Mouse (Mus musculus): Measurements from ENCODE around the gene Gss. TPM values are rescaled to one million over a fixed set of nuclear protein-coding genes. Genes with fewer than 3 reads are reported as not detected.
A peak's percentile ranks its signal among the peaks of the same experiment; 100 is the strongest.
"Not testable (repeated sequence)": the region's sequence is repeated elsewhere in the genome, so short reads cannot be mapped to it uniquely, and the experiment has no call there.

Gss gene
- total RNA-seq, 2 experiments from 2014 or later: 54.2 to 74.3 TPM

GRCm38 (mm10) chr2:155574700-155575099, 17.9 kb downstream of the Gss start:
- peak in 1 of 2 experiments; percentile 16 for DNase-seq

- no peak for DNase-seq
Observed at GRCm38 (mm10) chr2:155573996-155574395, 18.6 kb downstream of the Gss start.

- no peak for DNase-seq
Observed at GRCm38 (mm10) chr2:155573001-155573400, 19.6 kb downstream of the Gss start.

- no peak for DNase-seq
Observed at GRCm38 (mm10) chr2:155569223-155569807, 23.3 kb downstream of the Gss start.

- no peak for DNase-seq
Observed at GRCm38 (mm10) chr2:155567751-155568150, 24.9 kb downstream of the Gss start.

GRCm38 (mm10) chr2:155562934-155563333, 29.7 kb downstream of the Gss start:
- no peak for DNase-seq

GRCm38 (mm10) chr2:155562209-155562608, 30.4 kb downstream of the Gss start:
- no peak for DNase-seq

- DNase-seq: no peak
Observed at GRCm38 (mm10) chr2:155554426-155554985, 38.1 kb downstream of the Gss start.

- no peak for DNase-seq
Observed at GRCm38 (mm10) chr2:155552949-155553354, 39.7 kb downstream of the Gss start.

GRCm38 (mm10) chr2:155552336-155552735, 40.3 kb downstream of the Gss start:
- no peak for DNase-seq

GRCm38 (mm10) chr2:155546955-155547354, 45.7 kb downstream of the Gss start:
- no peak for DNase-seq

GRCm38 (mm10) chr2:155540822-155541458, 51.7 kb downstream of the Gss start:
- peak; percentile 74 to 77 for DNase-seq

GRCm38 (mm10) chr2:155539696-155540095, 52.9 kb downstream of the Gss start:
- no peak for DNase-seq

GRCm38 (mm10) chr2:155538463-155539057, 54.0 kb downstream of the Gss start:
- not testable (repeated sequence) for DNase-seq

GRCm38 (mm10) chr2:155537761-155538462, 54.7 kb downstream of the Gss start:
- DNase-seq: peak; percentile 11 to 26

GRCm38 (mm10) chr2:155536292-155536691, 56.3 kb downstream of the Gss start:
- DNase-seq: no peak

GRCm38 (mm10) chr2:155527367-155527766, 65.2 kb downstream of the Gss start:
- no peak for DNase-seq

GRCm38 (mm10) chr2:155524378-155524777, 68.2 kb downstream of the Gss start:
- peak in 1 of 2 experiments; percentile 12 for DNase-seq

- no peak for DNase-seq
Observed at GRCm38 (mm10) chr2:155523706-155524105, 68.9 kb downstream of the Gss start.

- peak in 1 of 2 experiments; percentile 13 for DNase-seq
Observed at GRCm38 (mm10) chr2:155518531-155519270, 73.9 kb downstream of the Gss start.

Measured in adrenal gland, postnatal 36 days (tissue).